Mouse (Mus musculus): ENCODE measurements at regions not wholly inside any gene's neighbourhood (a gene's known extent, or its start where the extent isn't known, plus 50 kb on each side); places are given as distances from the start of the nearest gene placed in this dataset.

DNA sequence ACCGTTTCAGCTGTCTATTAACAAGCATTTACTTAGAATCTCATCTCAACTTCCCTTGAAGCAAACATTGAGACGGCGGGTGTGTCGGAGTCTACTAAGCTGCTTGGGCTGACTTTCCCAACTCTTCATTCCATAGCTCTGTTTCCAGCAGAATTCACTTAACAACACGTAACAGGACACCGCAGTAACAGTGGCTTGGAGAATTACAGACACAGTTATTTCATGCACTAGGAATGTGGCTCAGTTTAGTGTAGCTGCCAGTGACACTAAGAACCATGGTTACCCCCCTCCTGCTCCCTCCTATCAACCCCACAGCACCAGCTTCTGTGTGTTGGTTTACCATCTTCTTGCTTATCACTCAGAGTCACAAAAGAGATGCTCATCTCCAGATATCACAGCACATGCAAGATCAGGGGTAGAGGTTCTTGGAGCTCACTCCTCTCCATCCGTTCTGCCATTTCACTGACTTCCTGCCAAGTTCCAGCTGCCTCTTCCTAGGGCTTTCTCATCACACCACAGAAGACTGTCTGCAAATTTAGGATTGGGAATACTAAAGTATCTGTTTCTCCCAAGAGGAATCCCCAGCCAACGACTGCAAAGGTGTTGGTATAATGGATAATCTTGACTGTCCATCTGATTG, 90.7 kb downstream of the Banf2 start:
- TF ChIP-seq CTCF (conservative IDR thresholded peaks at IDR 0.05 in 1 of 2, IDR thresholded peaks at IDR 0.05 in 1 of 2; ENCODE audit: low read depth in 2 of 2, low read length in 2 of 2), result no peak
- TF ChIP-seq KAT2A (IDR thresholded peaks at IDR 0.05; ENCODE audit: insufficient replicate concordance, low read length), result no peak
- no peak for TF ChIP-seq ZNF384 (IDR thresholded peaks at IDR 0.05; ENCODE audit: low read depth, low read length)
- TF ChIP-seq USF1 (IDR thresholded peaks at IDR 0.05; ENCODE audit: low read depth, low read length), result no peak
- TF ChIP-seq POLR2A (IDR thresholded peaks at IDR 0.05; ENCODE audit: low read depth, low read length), result no peak
- no peak for TF ChIP-seq SMC3 (IDR thresholded peaks at IDR 0.05; ENCODE audit: low read depth, low read length)
- no peak for TF ChIP-seq ZKSCAN1 (IDR thresholded peaks at IDR 0.05; ENCODE audit: borderline replicate concordance, low read depth, low read length)
